ENCODE assay signal across 8 mouse cellular contexts in the genomic region with DNA sequence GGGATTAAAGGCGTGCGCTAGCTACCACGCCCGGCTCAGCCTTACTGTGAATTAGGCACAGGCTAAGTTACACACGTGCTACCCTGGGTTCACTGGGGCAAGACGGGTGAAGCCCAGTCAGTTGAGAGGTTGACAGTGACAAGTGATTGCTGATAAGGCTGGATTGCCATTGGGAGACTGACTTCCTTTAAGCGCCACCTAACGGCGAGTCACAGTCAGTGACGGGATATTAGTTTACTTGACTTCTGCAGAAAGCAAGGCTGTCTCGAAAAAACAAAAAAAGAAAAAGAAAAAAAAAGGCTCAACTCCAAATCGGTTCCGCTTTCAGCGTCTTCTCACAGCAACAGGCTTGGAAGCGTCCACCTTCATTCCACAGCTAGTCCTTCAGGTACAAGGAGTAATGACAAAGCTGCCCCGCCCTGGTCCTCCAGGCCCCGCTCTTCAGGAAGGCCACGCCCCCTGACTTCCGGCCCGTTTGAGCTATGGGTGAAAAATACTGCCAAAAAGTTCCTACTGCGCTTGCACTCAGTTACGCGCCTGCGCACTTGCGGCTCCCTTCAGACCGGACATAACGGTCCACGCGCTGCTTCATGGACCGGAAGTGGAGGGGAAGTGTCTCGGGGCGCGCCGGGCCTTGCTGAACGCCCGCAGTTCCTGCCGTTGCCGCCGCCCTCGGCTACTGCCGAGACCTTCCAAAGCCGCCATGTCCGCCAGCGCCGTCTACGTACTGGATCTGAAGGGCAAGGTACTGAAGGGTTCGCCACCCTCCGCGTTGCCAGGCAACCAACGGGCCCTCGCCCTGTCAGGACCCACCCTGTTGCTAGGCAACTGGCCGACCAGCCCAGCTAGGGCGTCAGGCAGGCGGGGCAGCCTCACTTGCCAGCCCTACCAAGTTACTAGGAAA. TPM values are rescaled to one million over a fixed set of nuclear protein-coding genes. Genes with fewer than 3 reads are reported as not detected.
DNase-seq lines count a peak whose midpoint lies in the region; ATAC-seq and TF ChIP-seq lines count a peak whose summit lies in the region.

Ap1m1 (plus strand) TSS at position 520 of the 904 bp plus-strand sequence.

- H3K27me3 ChIP-seq in hindbrain, postnatal 0 days (ENCODE audit: insufficient read depth, low read length), result no peaks in the 10 kb centered on the region

- H3K27ac ChIP-seq in gastrocnemius, adult 2 months, result peak within 1 kb of the TSS; percentile 99
- peak within 1 kb of the TSS; percentile 84 for H3K27ac ChIP-seq in hindbrain, postnatal 0 days
- H3K27ac ChIP-seq in left cerebral cortex, adult 2 months, result peak within 1 kb of the TSS; percentile 94

- ATAC-seq in common myeloid progenitor, adult 5-6 weeks (replicated peaks; ENCODE audit: low read depth, poor library complexity, severe bottlenecking), result peak; percentile 85
- ATAC-seq in hindbrain, postnatal 0 days, result peak; percentile 96
- ATAC-seq in megakaryocyte, adult 5-6 weeks (ENCODE audit: poor library complexity, severe bottlenecking), result peak; percentile 83

- H3K4me2 ChIP-seq in hindbrain, postnatal 0 days (ENCODE audit: low read depth, low read length), result peak within 1 kb of the TSS; percentile 63

- H3K4me1 ChIP-seq in hindbrain, postnatal 0 days (ENCODE audit: insufficient read depth, low read length), result peaks cover 11% of the 10 kb centered on the region; the same call in 1 of the 2 replicates

- intact Hi-C loops in gastrocnemius, adult 2 months (cut with DNase I), result loop anchor here (5.0 kb wide), 1 partner anchor 77 kb away; the partner anchor contains the start of gene Rab8a
- intact Hi-C loops in left cerebral cortex, adult 2 months (cut with DNase I), result loop anchor here (5.0 kb wide), 1 partner anchor 62 kb away; no protein-coding TSS in a partner anchor

- H3K9me3 ChIP-seq in hindbrain, postnatal 0 days (ENCODE audit: low read length), result no peaks in the 10 kb centered on the region

- no peaks in the 10 kb centered on the region for H3K36me3 ChIP-seq in hindbrain, postnatal 0 days (ENCODE audit: insufficient read depth, low read length)

- H3K9ac ChIP-seq in hindbrain, postnatal 0 days (replicated peaks; ENCODE audit: low read length), result peak within 1 kb of the TSS; percentile 59

- H3K4me3 ChIP-seq in gastrocnemius, adult 2 months, result peak within 1 kb of the TSS; percentile 93
- peak within 1 kb of the TSS; percentile 58 for H3K4me3 ChIP-seq in hindbrain, postnatal 0 days (ENCODE audit: low read length)
- peak within 1 kb of the TSS; percentile 65 for H3K4me3 ChIP-seq in left cerebral cortex, adult 2 months

- peak; percentile 84 for TF ChIP-seq CTCF in gastrocnemius, adult 2 months (IDR thresholded peaks at IDR 0.05)
- TF ChIP-seq CTCF in hindbrain, postnatal 0 days (IDR thresholded peaks at IDR 0.05; ENCODE audit: low read depth), result peak; percentile 84
- peak; percentile 81 for TF ChIP-seq CTCF in left cerebral cortex, adult 2 months (IDR thresholded peaks at IDR 0.05)

- peak; percentile 99 for DNase-seq in ZHBTc4 (ENCODE audit: low read depth, low spot score)
- peak; percentile 99 for DNase-seq in gastrocnemius, adult 2 months
- DNase-seq in hindbrain, postnatal 0 days (ENCODE audit: low spot score), result peak; percentile 100
- DNase-seq in left cerebral cortex, adult 2 months (ENCODE audit: extremely low spot score in 1 of 2, low spot score in 2 of 2), result peak; percentile 94 to 96
- peak; percentile 96 to 98 for DNase-seq in right cerebral cortex, adult 2 months (ENCODE audit: low spot score in 2 of 2)
- DNase-seq in urinary bladder, postnatal 14 days (ENCODE audit: low spot score), result peak; percentile 98

- under 1% methylated on average over 54 of the region's 54 CpGs for WGBS in hindbrain, postnatal 0 days

RNA-seq across cellular contexts. Expression of gene Ap1m1, which starts in this region (rescaled TPM):
- 86.6 and 88.2 TPM in 2 replicates for total RNA-seq in common myeloid progenitor, adult 5-6 weeks (2017)
- 10 to 100 TPM; 25.8 to 26.0 TPM for total RNA-seq in gastrocnemius, adult 2 months (2021)
- 76.8 and 81.3 TPM in 2 replicates for total RNA-seq in hindbrain, postnatal 0 days (2014; rRNA removed)
- 197 and 216 TPM in 2 replicates for polyA plus RNA-seq in hindbrain, postnatal 0 days (2015; fragmentation: Nextera tagmentation; extraction: Ambion mirVana)
- total RNA-seq in left cerebral cortex, adult 2 months (2021), result 10 to 100 TPM; 83.1 to 84.7 TPM
- 91.5 and 106 TPM in 2 replicates for total RNA-seq in megakaryocyte, adult 5-6 weeks (2015)
- 53.1 and 76.1 TPM in 2 replicates for total RNA-seq in megakaryocyte, adult 5-6 weeks (2017)

Comparison
In these comparisons a context has a peak if more than half of its experiments do, and no peak if none do; other contexts are left out.
1. Peak in every context shown above with its lines: DNase-seq, ATAC-seq, H3K4me3 ChIP-seq and H3K27ac ChIP-seq.